Mouse (Mus musculus) liver, embryonic 14.5 days (tissue): ENCODE measurements around the gene Kansl1. TPM values are rescaled to one million over a fixed set of nuclear protein-coding genes. Genes with fewer than 3 reads are reported as not detected.

Experiments
- ATAC-seq: fragments of 200-750 bp; cut with Nextera tagmentation; 2 replicates; pipeline ENCODE4 v1.8.0; 2017; ENCODE audit warnings: moderate number of reproducible peaks, mild to moderate bottlenecking, moderate library complexity; ENCODE audit not compliant: insufficient read depth
- DNase-seq, 3 experiments: peaks; one replicate each; pipeline ENCODE4 v3.0.0-alpha.2; 2012 to 2013; ENCODE audit warnings: low read depth in 3 of 3, low spot score in 3 of 3
- H3K27ac ChIP-seq: fragments of 300-500 bp; sonication (generic); 2 replicates; pipeline ENCODE4 v1.5.1; 2014; ENCODE audit warnings: moderate library complexity, mild to moderate bottlenecking, control low read depth, inconsistent platforms
- H3K27me3 ChIP-seq: fragments of 300-500 bp; sonication (generic); 2 replicates; pipeline ENCODE4 v1.6.1; 2014; ENCODE audit warnings: mild to moderate bottlenecking, low read length, moderate library complexity; ENCODE audit not compliant: control insufficient read depth, insufficient read depth
- H3K36me3 ChIP-seq: fragments of 300-500 bp; sonication (generic); replicated peaks from 2 replicates; pipeline ENCODE4 v1.6.1; 2014; ENCODE audit warnings: low read depth; ENCODE audit not compliant: control insufficient read depth, insufficient read depth
- H3K4me1 ChIP-seq, 2 experiments: fragments of 200-500 bp in 1 of 2; fragments of 300-500 bp in 1 of 2; sonication (generic) in 1 of 2; replicated peaks; 2 replicates each; pipeline ENCODE4 v1.6.1; 2012 to 2014; ENCODE audit warnings: antibody characterized with exemption in 1 of 2, inconsistent platforms in 1 of 2, low read length in 1 of 2; ENCODE audit not compliant: control insufficient read depth in 2 of 2, insufficient read depth in 2 of 2
- H3K4me2 ChIP-seq: fragments of 300-500 bp; sonication (generic); 2 replicates; pipeline ENCODE4 v1.6.1; 2014; ENCODE audit warnings: low read depth, mild to moderate bottlenecking, control low read depth, moderate library complexity
- H3K4me3 ChIP-seq, 2 experiments: fragments of 200-500 bp in 1 of 2; fragments of 300-500 bp in 1 of 2; sonication (generic) in 1 of 2; 2 replicates each; pipeline ENCODE4 v1.5.1; 2012 to 2014; ENCODE audit warnings: low read depth in 2 of 2, low read length in 2 of 2, mild to moderate bottlenecking in 2 of 2, control low read depth in 1 of 2, inconsistent platforms in 1 of 2, moderate library complexity in 1 of 2; ENCODE audit not compliant: insufficient read depth in 1 of 2
- H3K9ac ChIP-seq: fragments of 300-500 bp; sonication (generic); replicated peaks from 2 replicates; pipeline ENCODE4 v1.6.1; 2014; ENCODE audit warnings: mild to moderate bottlenecking, control low read depth, moderate library complexity
- H3K9me3 ChIP-seq: fragments of 300-500 bp; sonication (generic); 2 replicates; pipeline ENCODE4 v1.6.1; 2016; ENCODE audit warnings: low read length, mixed read lengths; ENCODE audit not compliant: control insufficient read depth
- CTCF ChIP-seq: IDR thresholded peaks from 2 replicates; pipeline ENCODE4 v1.5.1; 2016; ENCODE audit warnings: antibody characterized with exemption, low read depth, control low read depth
- EP300 ChIP-seq: IDR thresholded peaks from 2 replicates; pipeline ENCODE4 v1.6.1; 2016; ENCODE audit warnings: antibody characterized with exemption, low read depth
- WGBS: fragments of 180-500 bp; shearing (Covaris S2); extraction: QIAGEN DNeasy Blood & Tissue Kit; methylation state at CpG from one replicate; pipeline ENCODE4 v1.1.7; 2014; ENCODE audit not compliant: insufficient replicate concordance; 5-methylcytosine and 5-hydroxymethylcytosine counted together
- polyA plus RNA-seq, 2 experiments: library from polyadenylated mRNA; depleted of rRNA in 1 of 2; stranded (reverse) in 1 of 2; unstranded in 1 of 2; fragments of >200 nt; fragmentation: Nextera tagmentation in 1 of 2; extraction: Ambion mirVana in 1 of 2; gene quantifications; 2 replicates each; pipeline versions ENCODE4 v1.2.1 to v1.2.3; 2012 to 2014

The Kansl1 gene
- polyA plus RNA-seq, 2 experiments, result 5.3 to 12.3 TPM

- Histone ChIP-seq H3K4me2 (peak overlapping the region; percentile 33), H3K9ac (no peak overlapping the region), H3K9me3 (no peaks in the 10 kb centered on the region), H3K36me3 (no peaks in the 10 kb centered on the region), H3K27ac (no peak overlapping the region), H3K27me3 (no peaks in the 10 kb centered on the region), H3K4me3 (no peak overlapping the region), H3K4me1 (peaks cover 24 to 26% of the 10 kb centered on the region in 2 experiments)
- 46% methylated on average over 2 of the region's 2 CpGs for WGBS
- ATAC-seq (no peak), DNase-seq (no peak)
- TF ChIP-seq EP300 (no peak), CTCF (no peak)
Observed at GRCm38 (mm10) chr11:104436394-104436954, 32.2 kb downstream of the Kansl1 start.

GRCm38 (mm10) chr11:104435753-104436152, 32.9 kb downstream of the Kansl1 start:
- H3K4me2 ChIP-seq, result peak overlapping the region; percentile 30; the same call in 1 of the 2 replicates
- H3K4me1 ChIP-seq, result peaks cover 24 to 26% of the 10 kb centered on the region in 2 experiments

GRCm38 (mm10) chr11:104435141-104435540, 33.5 kb downstream of the Kansl1 start:
- no peak overlapping the region for H3K9ac ChIP-seq
- DNase-seq, result no peak
- H3K27ac ChIP-seq, result no peak overlapping the region
- 16% methylated on average over 1 of the region's 1 CpGs for WGBS
- no peak overlapping the region for H3K4me3 ChIP-seq
- peaks cover 24 to 26% of the 10 kb centered on the region in 2 experiments for H3K4me1 ChIP-seq
- TF ChIP-seq CTCF (no peak), EP300 (no peak)
- ATAC-seq, result no peak
- H3K27me3 ChIP-seq, result no peaks in the 10 kb centered on the region
- no peak overlapping the region for H3K4me2 ChIP-seq
- no peaks in the 10 kb centered on the region for H3K36me3 ChIP-seq
- H3K9me3 ChIP-seq, result no peaks in the 10 kb centered on the region

More at GRCm38 (mm10) chr11:104435753-104436152, 32.9 kb downstream of the Kansl1 start:
- no peaks in the 10 kb centered on the region for H3K27me3 ChIP-seq
- H3K36me3 ChIP-seq, result no peaks in the 10 kb centered on the region
- H3K4me3 ChIP-seq, result no peak overlapping the region
- no peak overlapping the region for H3K9ac ChIP-seq
- TF ChIP-seq CTCF (no peak), EP300 (peak; percentile 52)
- no peak overlapping the region for H3K27ac ChIP-seq
- ATAC-seq, result peak; percentile 51; the same call in 1 of the 2 replicates
- no peak for DNase-seq
- H3K9me3 ChIP-seq, result no peaks in the 10 kb centered on the region

- H3K27ac ChIP-seq, result no peak overlapping the region
- ATAC-seq (no peak), DNase-seq (no peak)
- H3K27me3 ChIP-seq, result no peaks in the 10 kb centered on the region
- H3K9me3 ChIP-seq, result no peaks in the 10 kb centered on the region
- H3K36me3 ChIP-seq, result no peaks in the 10 kb centered on the region; the same call in 1 of the 2 replicates
- H3K4me3 ChIP-seq, result no peak overlapping the region
- no peak overlapping the region for H3K9ac ChIP-seq
- H3K4me2 ChIP-seq, result no peak overlapping the region
- TF ChIP-seq EP300 (no peak), CTCF (no peak)
- H3K4me1 ChIP-seq, result peaks cover 17 to 21% of the 10 kb centered on the region in 2 experiments
Observed at GRCm38 (mm10) chr11:104432251-104432650, 36.4 kb downstream of the Kansl1 start.

- TF ChIP-seq CTCF (no peak), EP300 (no peak)
- Histone ChIP-seq H3K4me3 (no peak overlapping the region), H3K27ac (no peak overlapping the region), H3K4me2 (no peak overlapping the region), H3K9me3 (no peaks in the 10 kb centered on the region), H3K9ac (no peak overlapping the region), H3K4me1 (peaks cover 14 to 17% of the 10 kb centered on the region in 2 experiments), H3K27me3 (no peaks in the 10 kb centered on the region), H3K36me3 (no peaks in the 10 kb centered on the region; the same call in 1 of the 2 replicates)
- DNase-seq (no peak), ATAC-seq (no peak)
- 46% methylated on average over 1 of the region's 1 CpGs for WGBS
Observed at GRCm38 (mm10) chr11:104431807-104432206, 36.9 kb downstream of the Kansl1 start.
